Mouse (Mus musculus): ENCODE results near the gene D6Wsu163e.
A peak's percentile ranks its signal among the peaks of the same experiment; 100 is the strongest.

D6Wsu163e gene

GRCm38 (mm10) chr6:126939487-126940171 lies at the start of gene D6Wsu163e, which contains the start of gene Rad51ap1:
Gene D6Wsu163e (plus strand): TSS chr6:126939962.
Gene Rad51ap1 (minus strand): TSS chr6:126939587.
- DNase-seq (ENCODE audit: low read depth, low spot score), result peak; percentile 95

DNA sequence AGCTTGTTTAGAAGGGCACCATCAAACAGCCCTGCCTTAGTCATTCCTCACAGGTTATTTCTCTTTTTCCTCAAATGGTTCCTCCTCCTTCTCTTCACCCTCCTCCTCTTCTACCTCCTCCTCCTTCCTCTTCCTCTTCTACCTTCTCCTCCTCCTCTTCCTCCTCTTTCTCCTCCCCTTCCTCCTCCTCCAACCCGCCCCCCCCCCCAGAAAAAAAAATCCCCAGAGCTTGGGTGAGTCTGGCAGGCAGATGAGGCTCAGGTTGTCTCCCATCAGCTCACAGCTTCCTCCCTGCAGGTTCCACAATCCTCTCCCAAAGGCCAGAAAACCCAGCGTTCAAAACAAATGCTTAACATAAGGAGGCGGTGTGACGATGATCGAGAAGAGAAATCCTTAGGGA lies 32.4 kb upstream of the D6Wsu163e start:
- no peak for DNase-seq (ENCODE audit: low read depth, low spot score)

DNA sequence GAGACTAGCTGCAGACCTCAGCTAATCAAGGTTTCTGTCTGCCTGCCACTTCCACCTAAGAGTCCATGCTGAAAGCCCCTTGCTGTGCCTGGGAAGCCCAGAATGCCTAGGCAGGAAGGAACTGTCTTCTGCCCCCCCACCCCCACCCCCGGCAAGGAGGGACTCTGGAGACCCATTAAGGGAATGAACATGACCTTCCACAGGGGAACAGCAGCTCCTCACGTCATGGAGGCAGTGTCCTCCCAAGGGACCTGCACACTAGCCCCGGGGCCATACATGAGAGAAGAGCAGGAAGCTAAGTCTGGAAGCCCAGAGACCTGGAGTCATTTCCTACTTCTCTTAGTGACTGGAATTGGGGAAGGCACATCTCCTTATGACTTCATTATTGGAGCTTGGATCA lies 31.9 kb upstream of the D6Wsu163e start:
- DNase-seq (ENCODE audit: low read depth, low spot score), result no peak

- DNase-seq (ENCODE audit: low read depth, low spot score), result no peak
Observed at GRCm38 (mm10) chr6:126910727-126911126, 29.0 kb upstream of the D6Wsu163e start.

GRCm38 (mm10) chr6:126914928-126915327 lies 24.8 kb upstream of the D6Wsu163e start:
- no peak for DNase-seq (ENCODE audit: low read depth, low spot score)

DNA sequence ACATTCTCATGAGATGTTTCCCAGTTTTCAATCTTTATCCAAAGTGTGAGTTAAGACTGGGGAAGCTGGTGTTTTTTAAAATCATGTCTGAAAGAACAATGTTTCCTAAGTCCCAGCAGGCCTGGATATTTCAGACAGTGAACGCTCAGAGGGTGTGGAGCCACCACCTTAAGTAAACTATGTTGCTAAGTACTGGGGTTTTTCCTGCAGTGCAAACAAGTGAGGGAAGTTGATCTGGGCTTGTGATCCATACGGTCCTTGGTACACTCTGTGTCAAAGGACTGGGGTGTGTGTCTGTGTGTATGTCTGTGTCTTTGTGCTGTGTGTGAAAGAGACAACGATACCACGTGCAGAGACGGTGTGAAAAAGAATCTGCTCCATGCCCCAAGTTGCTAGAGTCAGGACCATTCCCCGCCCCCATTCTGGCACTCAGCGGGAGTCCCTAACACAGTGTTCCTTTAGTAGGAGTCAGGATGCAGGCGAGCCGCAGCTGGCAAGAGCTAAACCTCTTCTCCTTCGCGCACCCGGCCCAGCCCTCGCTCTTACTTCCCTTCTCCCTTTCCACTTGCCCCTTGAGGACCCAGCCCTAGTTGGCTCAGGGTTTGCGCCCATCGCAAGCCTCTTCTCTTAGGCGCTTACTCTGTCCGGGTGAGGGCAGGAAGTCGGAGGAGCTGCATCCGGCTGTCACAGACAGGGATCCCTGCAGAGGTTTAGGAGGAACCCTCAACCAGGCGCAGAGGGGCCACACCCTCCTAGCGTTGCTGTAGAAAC lies 18.5 kb upstream of the D6Wsu163e start, which contains the start of gene Dyrk4:
Dyrk4 (minus strand) TSS at position 729 of the 771 bp plus-strand sequence.
- DNase-seq (ENCODE audit: low read depth, low spot score), result no peak

DNA sequence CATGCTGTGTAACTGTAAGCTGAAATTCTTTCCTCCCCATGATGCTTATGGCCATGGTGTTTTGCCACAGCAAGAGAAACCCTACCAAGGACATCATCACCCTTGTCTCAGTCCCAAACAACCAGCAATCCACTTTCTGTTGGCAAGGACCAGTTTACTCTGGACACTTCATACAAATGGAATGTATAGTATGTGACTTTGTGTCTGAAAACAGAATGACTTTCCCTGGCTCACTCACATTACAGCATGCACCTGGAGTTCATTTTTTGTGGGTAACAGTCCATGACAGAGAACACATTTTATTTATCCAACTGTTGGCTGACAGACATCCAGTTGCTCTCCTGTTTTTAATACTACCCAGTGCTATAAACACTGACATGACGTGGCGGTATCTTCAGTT lies 6.9 kb upstream of the D6Wsu163e start:
- no peak for DNase-seq (ENCODE audit: low read depth, low spot score)

DNA sequence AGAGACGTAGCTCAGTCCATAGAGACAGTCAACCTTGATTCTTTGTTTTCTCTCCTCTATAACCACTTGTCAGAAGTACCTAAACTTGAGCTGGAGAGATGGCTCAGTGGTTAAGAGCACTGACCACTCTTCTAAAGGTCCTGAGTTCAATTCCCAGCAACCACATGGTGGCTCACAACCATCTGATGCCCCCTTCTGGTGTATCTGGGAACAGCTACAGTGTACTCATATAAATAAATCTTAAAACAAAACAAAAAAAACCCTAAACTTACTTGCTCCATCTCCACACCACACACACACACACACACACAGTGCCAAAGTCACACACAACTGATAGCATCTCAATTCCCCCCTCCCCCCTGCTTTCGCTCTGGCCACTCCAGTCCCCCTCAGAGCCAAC lies 1.7 kb upstream of the D6Wsu163e start:
- DNase-seq (ENCODE audit: low read depth, low spot score), result no peak

DNA sequence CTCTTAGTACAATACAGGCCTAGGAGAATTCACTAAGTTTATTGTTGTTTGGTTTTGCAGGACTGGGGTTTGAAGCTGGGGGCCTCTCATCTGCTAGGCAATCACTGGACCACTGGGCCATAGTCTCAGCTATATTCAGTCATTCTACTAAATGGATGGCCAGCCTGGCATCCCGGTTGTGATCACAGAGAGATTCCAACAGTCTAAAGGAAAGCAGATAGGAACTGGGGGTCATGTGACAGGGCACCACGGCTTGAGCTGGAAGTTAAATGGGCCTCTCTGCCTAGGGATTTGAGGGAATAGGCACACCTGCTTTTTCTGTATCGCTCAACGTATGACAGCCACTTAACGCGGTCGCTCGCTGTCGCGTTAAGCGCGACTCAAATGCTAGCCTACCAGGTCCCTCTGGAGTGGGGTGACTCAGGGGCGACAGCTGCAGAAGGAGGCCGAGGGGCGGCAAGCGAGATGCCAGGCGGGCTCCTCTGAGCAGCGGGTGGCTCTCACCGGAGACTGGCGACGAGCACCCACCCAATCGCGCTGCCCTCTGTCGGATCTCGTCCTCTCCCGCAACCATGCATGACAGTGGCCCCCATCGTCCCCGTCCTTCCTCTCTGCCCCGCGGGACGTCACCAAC lies 792 bp upstream of the D6Wsu163e start:
- DNase-seq (ENCODE audit: low read depth, low spot score), result no peak

DNA sequence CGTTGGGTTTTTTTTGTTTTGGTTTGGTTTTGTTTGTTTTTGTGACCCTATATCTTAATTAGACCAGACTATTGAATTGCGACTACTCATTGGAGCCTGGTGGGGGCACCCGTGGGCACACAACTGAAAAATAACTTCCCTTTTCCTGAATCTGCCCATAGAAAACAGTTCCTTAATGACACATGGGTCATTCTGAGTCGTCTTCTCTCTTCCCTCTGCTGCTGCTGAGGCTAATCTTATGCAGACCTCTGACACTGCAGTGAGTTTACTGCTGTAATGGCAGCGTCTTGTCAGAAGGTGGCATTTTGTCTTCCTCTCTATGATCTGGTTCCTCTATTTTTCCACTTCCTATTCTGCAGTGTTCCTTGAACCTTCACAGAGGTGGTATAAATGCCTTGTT lies 689 bp downstream of the D6Wsu163e start:
- no peak for DNase-seq (ENCODE audit: low read depth, low spot score)

DNA sequence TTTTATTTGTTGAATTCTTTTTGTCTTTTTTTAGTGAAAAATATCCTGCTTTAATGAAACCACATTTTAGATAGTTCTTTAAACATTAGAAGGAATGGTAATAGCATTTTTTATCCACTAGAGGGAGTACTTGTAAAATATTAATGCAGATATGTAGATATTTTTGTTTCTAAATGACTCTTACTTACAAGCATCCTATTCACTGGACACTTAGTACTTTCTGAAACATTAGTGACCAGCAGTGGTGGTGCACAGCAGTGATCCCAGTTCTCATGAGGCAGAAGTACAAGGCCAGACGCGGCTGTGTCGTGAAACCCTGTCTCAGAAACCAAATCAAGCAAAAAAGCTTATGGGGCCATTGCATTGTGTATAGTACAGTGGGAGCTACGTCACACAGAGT lies 8.6 kb downstream of the D6Wsu163e start:
- no peak for DNase-seq (ENCODE audit: low read depth, low spot score)

GRCm38 (mm10) chr6:126955734-126956133 lies 16.0 kb downstream of the D6Wsu163e start:
- DNase-seq (ENCODE audit: low read depth, low spot score), result peak; percentile 88

DNA sequence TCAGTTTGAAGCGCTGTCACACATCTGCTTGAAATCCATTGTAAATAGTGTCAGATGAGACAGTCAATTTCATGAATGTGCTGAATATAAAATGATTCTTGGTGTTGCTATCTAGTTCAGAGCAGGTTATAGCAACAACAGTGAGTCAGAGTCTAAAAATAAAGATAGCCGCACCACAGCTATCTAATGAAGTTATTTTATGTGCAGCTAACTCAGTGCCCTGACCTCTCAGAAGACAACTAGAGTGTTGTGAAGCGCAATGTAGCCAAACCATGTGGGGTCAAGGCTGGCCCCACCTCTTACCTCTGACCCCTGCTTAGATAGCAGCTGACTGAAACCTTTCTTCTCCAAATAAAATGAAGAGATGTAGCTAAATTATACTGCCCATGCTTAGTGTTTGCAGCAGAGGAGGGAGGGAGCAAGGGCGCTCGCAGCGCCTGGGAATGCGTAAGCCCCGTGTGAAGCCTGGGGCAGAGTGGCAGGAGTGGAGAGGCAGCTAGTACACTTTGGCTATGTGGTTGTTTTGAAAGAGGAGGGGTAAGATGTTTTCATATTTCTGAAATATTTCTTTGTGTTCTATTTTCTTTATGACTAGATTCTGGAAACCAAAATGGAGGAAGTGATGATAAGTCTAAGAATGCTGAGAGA lies 21.7 kb downstream of the D6Wsu163e start:
- DNase-seq (ENCODE audit: low read depth, low spot score), result no peak

DNA sequence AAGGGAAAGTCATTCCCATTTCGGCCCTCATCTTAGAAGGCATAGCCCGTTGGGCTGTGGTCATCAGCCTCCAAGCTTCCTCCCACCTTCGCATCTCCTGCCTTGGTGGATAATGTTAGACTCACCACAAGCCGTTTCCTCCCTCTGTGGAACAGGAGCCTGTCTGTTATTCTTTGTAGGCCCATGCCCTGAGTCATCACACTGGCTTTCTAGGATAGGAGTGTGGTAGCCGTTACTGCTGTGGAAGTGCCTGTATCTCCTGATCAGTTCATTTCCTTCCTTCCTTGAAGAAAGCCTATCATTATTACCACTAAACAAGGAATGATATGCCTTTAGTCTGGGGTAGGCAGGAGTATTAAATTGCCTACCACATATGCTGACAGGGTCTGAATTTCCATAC lies 22.9 kb downstream of the D6Wsu163e start:
- no peak for DNase-seq (ENCODE audit: low read depth, low spot score)

DNA sequence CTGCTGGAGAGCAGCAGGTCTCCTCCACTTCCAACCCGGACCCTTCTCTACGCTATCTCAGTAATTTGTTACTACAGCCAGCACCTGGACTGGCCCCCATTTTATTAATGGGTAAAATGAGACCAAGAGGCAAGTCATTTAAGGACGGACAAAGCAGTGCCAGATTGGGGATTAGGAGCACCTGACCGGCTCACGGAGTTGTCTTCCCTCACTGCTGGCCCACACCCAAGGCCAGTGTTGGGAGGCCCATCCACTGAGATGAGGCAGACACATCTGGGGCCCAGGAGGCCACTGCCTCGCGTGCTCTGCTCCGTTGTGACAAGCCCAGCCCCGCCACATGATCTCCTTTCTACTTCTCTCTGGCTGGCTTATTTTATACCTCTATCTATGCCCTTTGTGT lies 23.7 kb downstream of the D6Wsu163e start:
- DNase-seq (ENCODE audit: low read depth, low spot score), result no peak

GRCm38 (mm10) chr6:126966241-126967026 lies 26.7 kb downstream of the D6Wsu163e start:
- no peak for DNase-seq (ENCODE audit: low read depth, low spot score)

DNA sequence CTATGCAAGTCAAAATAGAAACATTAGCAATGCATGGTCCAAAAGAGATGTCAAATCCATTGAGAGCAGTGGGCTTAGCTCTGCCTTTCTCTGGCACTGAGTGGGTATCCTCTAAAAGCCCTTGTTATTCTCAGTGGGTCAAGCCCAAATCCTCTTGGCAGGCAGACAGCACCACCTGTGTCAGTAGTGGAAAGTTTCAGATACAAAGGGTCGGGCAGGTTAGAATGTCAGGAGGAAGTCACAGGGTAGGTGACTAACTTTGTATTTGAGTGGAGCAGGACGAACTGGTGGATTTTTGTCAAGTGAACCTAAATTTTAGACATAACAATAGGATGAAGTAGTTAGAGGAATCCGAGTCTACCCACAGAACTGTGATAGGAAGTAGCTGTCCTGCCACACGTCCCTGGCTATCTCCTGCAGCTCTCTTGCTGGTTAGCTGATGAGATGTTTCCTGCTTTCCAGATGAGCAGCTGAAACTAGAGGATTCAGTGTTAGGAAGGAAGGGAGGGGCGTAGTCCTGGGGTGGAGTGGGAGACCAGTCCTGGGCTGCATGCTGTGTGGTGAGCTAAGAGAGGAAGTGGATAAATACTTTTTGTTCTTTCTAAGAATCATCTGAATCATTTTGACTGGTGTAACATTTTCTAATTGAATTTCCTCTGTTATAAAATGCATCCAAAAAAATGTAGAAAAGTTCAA lies 41.9 kb downstream of the D6Wsu163e start:
- DNase-seq (ENCODE audit: low read depth, low spot score), result no peak

- DNase-seq (ENCODE audit: low read depth, low spot score), result no peak
Observed at GRCm38 (mm10) chr6:126993676-126994075, 53.9 kb downstream of the D6Wsu163e start.

DNA sequence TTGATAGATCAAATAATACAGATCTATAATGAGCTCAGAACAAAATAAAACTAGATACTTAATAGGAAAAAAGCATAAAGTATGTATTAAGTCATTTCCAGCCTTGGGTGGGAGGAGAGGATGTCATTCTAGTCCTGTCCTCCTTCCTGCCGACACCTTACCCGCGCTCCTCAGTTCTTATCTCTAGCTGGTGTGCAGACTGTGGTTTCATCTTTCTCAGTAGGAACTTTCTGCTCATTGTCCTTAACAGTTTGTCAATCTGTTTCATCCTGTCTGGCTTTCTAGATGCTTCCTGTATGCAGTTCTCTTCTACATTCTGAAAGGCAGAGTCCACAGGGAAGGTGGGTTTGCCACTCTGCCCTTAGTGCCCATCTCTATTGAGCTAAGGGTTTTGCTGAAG lies 55.7 kb downstream of the D6Wsu163e start:
- DNase-seq (ENCODE audit: low read depth, low spot score), result no peak

- DNase-seq (ENCODE audit: low read depth, low spot score), result no peak
Observed at GRCm38 (mm10) chr6:126996399-126996798, 56.6 kb downstream of the D6Wsu163e start.

DNA sequence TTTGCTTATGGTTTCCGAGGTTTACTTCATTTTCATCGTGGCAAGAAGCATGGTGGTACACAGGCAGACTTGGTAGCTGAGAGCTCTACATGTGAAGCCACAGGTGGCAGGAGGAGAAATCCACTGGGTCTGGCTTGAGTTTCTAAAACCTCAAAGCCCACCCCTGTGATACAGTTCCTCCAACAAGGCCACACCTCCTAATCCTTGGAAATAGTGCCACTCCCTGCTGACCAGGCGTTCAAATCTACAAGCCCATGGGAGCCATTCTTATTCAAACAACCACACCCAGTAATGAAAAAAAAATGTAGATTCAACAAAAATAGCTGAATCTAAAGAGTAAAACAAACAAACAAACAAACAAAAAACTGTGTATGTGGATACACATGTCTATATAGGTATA lies 65.9 kb downstream of the D6Wsu163e start:
- DNase-seq (ENCODE audit: low read depth, low spot score), result no peak
